Mouse (Mus musculus): Measurements from ENCODE around the gene Sox5. TPM values are rescaled to one million over a fixed set of nuclear protein-coding genes. Genes with fewer than 3 reads are reported as not detected.

Gene Sox5
- total and polyA plus RNA-seq, 3 experiments, result 0.08 to 0.47 (median 0.46) TPM

DNA sequence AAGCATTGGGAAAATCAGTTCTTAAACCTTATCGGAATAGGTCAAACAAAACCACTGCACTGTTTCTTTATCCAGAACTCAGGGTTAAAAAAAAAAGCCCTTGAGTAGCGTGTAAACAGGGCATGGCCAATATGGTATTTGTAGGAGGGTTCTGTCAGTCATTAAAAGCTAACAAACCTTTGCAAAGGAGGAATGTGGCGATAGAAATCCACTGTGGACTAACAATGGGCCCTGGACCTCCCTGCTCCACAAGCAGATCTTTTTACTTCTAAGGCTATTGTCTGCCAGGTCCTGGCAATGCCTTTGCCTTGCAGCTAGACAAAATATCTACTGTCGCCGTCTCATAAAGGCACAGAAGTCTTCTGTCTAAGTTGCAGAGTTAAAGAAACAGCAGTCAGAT is 738.8 kb downstream of the Sox5 start:
- H3K4me1 ChIP-seq (ENCODE audit: control insufficient read depth in 1 of 2, insufficient read depth in 2 of 2), result no peaks in the 10 kb centered on the region
- H3K36me3 ChIP-seq (replicated peaks in 1 of 2; ENCODE audit: control insufficient read depth in 1 of 2, insufficient read depth in 1 of 2, low read length in 1 of 2), result no peaks in the 10 kb centered on the region
- in situ Hi-C loops (cut with MboI; ENCODE audit: low pct_ligation_motif_present, low pct_unique_long_range_greater_than_20kb, low sequenced_read_pairs), result no loop called here
- dilution Hi-C loops (cut with MboI; ENCODE audit: extremely low pct_ligation_motif_present, extremely low pct_unique_long_range_greater_than_20kb, low sequenced_read_pairs), result no loop called here
- H3K4me2 ChIP-seq (ENCODE audit: insufficient read depth, low read depth, poor library complexity, severe bottlenecking), result no peak overlapping the region
- H3K9ac ChIP-seq (ENCODE audit: insufficient read depth, low read depth), result no peak overlapping the region
- DNase-seq (ENCODE audit: extremely low read depth), result no peak
- no peak overlapping the region for H3K4me3 ChIP-seq (replicated peaks in 1 of 3; ENCODE audit: low read depth in 2 of 3, low read length in 2 of 3, poor library complexity in 1 of 3)
- TF ChIP-seq MXI1 (IDR thresholded peaks at IDR 0.05; ENCODE audit: low read depth, low read length) (no peak), SMC3 (IDR thresholded peaks at IDR 0.05; ENCODE audit: low read depth, low read length) (no peak), E2F4 (IDR thresholded peaks at IDR 0.05; ENCODE audit: insufficient replicate concordance, low read depth, low read length) (no peak), RAD21 (IDR thresholded peaks at IDR 0.05; ENCODE audit: low read depth, low read length) (no peak), CHD1 (IDR thresholded peaks at IDR 0.05; ENCODE audit: low read depth, low read length) (no peak), MEF2A (IDR thresholded peaks at IDR 0.05; ENCODE audit: borderline replicate concordance, low read depth, low read length) (no peak), IRF4 (IDR thresholded peaks at IDR 0.05; ENCODE audit: low read depth, low read length) (no peak), JUND (conservative IDR thresholded peaks at IDR 0.05; ENCODE audit: low read depth, low read length) (no peak), ETS1 (conservative IDR thresholded peaks at IDR 0.05; ENCODE audit: low read depth, low read length) (no peak), HCFC1 (IDR thresholded peaks at IDR 0.05; ENCODE audit: low read depth, low read length) (no peak), USF1 (IDR thresholded peaks at IDR 0.05; ENCODE audit: low read depth, low read length) (no peak), GABPA (IDR thresholded peaks at IDR 0.05; ENCODE audit: insufficient replicate concordance, low read depth, low read length) (no peak), UBTF (IDR thresholded peaks at IDR 0.05; ENCODE audit: low read depth, low read length) (no peak), ELF1 (IDR thresholded peaks at IDR 0.05; ENCODE audit: low read depth, low read length) (no peak), POLR2AphosphoS2 (IDR thresholded peaks at IDR 0.05; ENCODE audit: low read depth, low read length) (no peak), NELFE (IDR thresholded peaks at IDR 0.05; ENCODE audit: low read depth, low read length) (no peak), CTCF (conservative IDR thresholded peaks at IDR 0.05 in 1 of 2, IDR thresholded peaks at IDR 0.05 in 1 of 2; ENCODE audit: low read depth in 2 of 2, low read length in 2 of 2) (no peak)
- no peaks in the 10 kb centered on the region for H3K27me3 ChIP-seq (replicated peaks)
- H3K27ac ChIP-seq (ENCODE audit: insufficient read depth, low read depth), result no peak overlapping the region
- H3K9me3 ChIP-seq (replicated peaks; ENCODE audit: low read length), result no peaks in the 10 kb centered on the region
- no peaks in the 10 kb centered on the region for H3K79me2 ChIP-seq (replicated peaks; ENCODE audit: control insufficient read depth, extremely low read depth, insufficient read depth, poor library complexity, severe bottlenecking)

- H3K9ac ChIP-seq (ENCODE audit: insufficient read depth, low read depth), result no peak overlapping the region
- no peak for DNase-seq (ENCODE audit: extremely low read depth)
- no peaks in the 10 kb centered on the region for H3K9me3 ChIP-seq (replicated peaks; ENCODE audit: low read length)
- no peaks in the 10 kb centered on the region for H3K4me1 ChIP-seq (ENCODE audit: control insufficient read depth in 1 of 2, insufficient read depth in 2 of 2)
- no peak overlapping the region for H3K4me3 ChIP-seq (replicated peaks in 1 of 3; ENCODE audit: low read depth in 2 of 3, low read length in 2 of 3, poor library complexity in 1 of 3)
- H3K79me2 ChIP-seq (replicated peaks; ENCODE audit: control insufficient read depth, extremely low read depth, insufficient read depth, poor library complexity, severe bottlenecking), result no peaks in the 10 kb centered on the region
- no peak overlapping the region for H3K27ac ChIP-seq (ENCODE audit: insufficient read depth, low read depth)
- no peak overlapping the region for H3K4me2 ChIP-seq (ENCODE audit: insufficient read depth, low read depth, poor library complexity, severe bottlenecking)
- H3K36me3 ChIP-seq (replicated peaks in 1 of 2; ENCODE audit: control insufficient read depth in 1 of 2, insufficient read depth in 1 of 2, low read length in 1 of 2), result no peaks in the 10 kb centered on the region
- TF ChIP-seq PAX5 (IDR thresholded peaks at IDR 0.05; ENCODE audit: low read length) (no peak), ZKSCAN1 (IDR thresholded peaks at IDR 0.05; ENCODE audit: borderline replicate concordance, low read depth, low read length) (no peak), ZC3H11A (IDR thresholded peaks at IDR 0.05; ENCODE audit: low read depth, low read length) (no peak), CHD2 (IDR thresholded peaks at IDR 0.05; ENCODE audit: low read length) (no peak), IRF4 (IDR thresholded peaks at IDR 0.05; ENCODE audit: low read depth, low read length) (no peak), TBP (conservative IDR thresholded peaks at IDR 0.05; ENCODE audit: low read depth, low read length) (no peak), JUND (conservative IDR thresholded peaks at IDR 0.05; ENCODE audit: low read depth, low read length) (no peak), ETS1 (conservative IDR thresholded peaks at IDR 0.05; ENCODE audit: low read depth, low read length) (no peak), EP300 (IDR thresholded peaks at IDR 0.05; ENCODE audit: low read length) (no peak), NELFE (IDR thresholded peaks at IDR 0.05; ENCODE audit: low read depth, low read length) (no peak), POLR2A (IDR thresholded peaks at IDR 0.05; ENCODE audit: low read depth, low read length) (no peak), MEF2A (IDR thresholded peaks at IDR 0.05; ENCODE audit: borderline replicate concordance, low read depth, low read length) (no peak), MAZ (IDR thresholded peaks at IDR 0.05; ENCODE audit: low read depth, low read length) (no peak), ELF1 (IDR thresholded peaks at IDR 0.05; ENCODE audit: low read depth, low read length) (no peak)
- no peaks in the 10 kb centered on the region for H3K27me3 ChIP-seq (replicated peaks)
- dilution Hi-C loops (cut with MboI; ENCODE audit: extremely low pct_ligation_motif_present, extremely low pct_unique_long_range_greater_than_20kb, low sequenced_read_pairs), result no loop called here
- in situ Hi-C loops (cut with MboI; ENCODE audit: low pct_ligation_motif_present, low pct_unique_long_range_greater_than_20kb, low sequenced_read_pairs), result no loop called here
These were observed 739.8 kb downstream of the Sox5 start for GRCm38 (mm10) chr6:144041941-144042340.

Measured in CH12.LX (cell line).